Mouse (Mus musculus) adrenal gland, postnatal 10 days (tissue): ENCODE results near the gene Atg5. TPM values are rescaled to one million over a fixed set of nuclear protein-coding genes. Genes with fewer than 3 reads are reported as not detected.

Source experiments
- DNase-seq: peaks from one replicate; pipeline ENCODE4 v3.0.0; 2021; ENCODE audit warnings: mixed read lengths
- microRNA-seq: library from miRNA; unstranded; fragments of <30 nt; microRNA quantifications from one replicate; pipeline ENCODE4 v1.2.0, GENCODE M21; 2021
- total RNA-seq, 2 experiments: library from RNA; stranded (reverse); gene quantifications; 2 replicates each; pipeline ENCODE4 v1.2.3; 2021

Atg5 gene
- total RNA-seq, 2 experiments from 2014 or later = 23.0 to 23.1 TPM

- DNase-seq = no peak
These were observed 123.5 kb downstream of the Atg5 start for GRCm38 (mm10) chr10:44391509-44392290.

- no peak for DNase-seq
These were observed 124.7 kb downstream of the Atg5 start for GRCm38 (mm10) chr10:44392855-44393254.

GRCm38 (mm10) chr10:44400119-44400518, 132.0 kb downstream of the Atg5 start:
- no peak for DNase-seq

DNA sequence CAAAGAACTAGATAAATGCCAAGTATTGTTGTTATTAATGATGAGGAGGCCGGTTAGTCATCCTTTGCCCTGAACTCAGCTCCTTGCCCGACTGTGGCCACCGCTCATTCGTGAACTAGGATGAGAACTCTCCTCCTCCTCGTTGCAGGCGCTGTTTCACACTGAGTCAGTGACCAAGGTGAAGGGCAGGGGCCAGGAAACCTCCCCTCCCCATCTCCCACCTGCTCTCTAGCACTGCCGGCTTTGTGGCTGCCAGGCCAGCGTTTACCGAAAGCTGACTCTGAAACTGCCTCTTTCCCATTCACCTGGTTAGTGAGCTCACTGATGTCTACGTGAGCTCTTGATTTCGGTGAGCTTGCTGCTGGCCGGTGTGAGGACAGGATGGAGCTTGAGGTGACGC, 132.4 kb downstream of the Atg5 start:
- no peak for DNase-seq

DNA sequence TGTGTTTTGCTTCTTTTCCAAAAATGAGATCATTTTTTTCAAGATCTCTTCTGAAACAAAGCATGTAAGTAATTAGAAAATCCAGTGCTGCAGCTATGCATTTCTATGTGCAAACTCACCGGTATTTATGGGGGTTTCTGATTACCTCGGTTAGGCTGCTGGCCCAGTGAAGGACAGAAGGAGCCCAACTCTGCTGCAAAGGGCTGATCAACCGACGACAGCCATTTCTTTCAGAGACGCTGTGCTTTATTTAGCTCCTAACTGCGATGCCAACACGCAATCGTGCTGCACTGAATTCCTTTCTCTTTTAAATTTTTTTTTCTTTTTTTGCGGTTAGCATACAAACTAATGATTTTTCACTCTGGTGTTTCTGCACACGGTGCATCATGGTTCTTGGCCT, 133.4 kb downstream of the Atg5 start:
- DNase-seq = no peak

DNA sequence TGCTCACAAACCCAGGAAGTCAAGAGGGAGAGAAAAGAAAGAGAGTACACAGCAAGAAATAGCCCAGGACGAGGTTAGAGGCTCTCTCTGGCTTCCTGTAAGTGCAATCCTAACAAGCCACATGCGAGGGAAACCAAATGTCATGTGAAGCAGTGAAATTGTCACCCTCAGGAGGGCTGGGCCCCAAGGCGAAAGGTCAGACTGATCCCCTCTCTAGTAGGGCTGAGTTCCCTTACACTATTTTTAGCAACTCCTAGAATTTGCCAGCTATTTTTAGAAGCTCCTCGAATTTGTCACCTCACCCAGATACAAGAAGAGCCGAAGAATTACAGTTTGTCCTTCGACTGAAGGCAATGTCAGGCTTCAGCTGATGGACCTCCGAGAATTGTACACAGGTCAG, 135.3 kb downstream of the Atg5 start:
- no peak for DNase-seq

- DNase-seq = no peak
These were observed 140.9 kb downstream of the Atg5 start for GRCm38 (mm10) chr10:44409054-44409453.

DNA sequence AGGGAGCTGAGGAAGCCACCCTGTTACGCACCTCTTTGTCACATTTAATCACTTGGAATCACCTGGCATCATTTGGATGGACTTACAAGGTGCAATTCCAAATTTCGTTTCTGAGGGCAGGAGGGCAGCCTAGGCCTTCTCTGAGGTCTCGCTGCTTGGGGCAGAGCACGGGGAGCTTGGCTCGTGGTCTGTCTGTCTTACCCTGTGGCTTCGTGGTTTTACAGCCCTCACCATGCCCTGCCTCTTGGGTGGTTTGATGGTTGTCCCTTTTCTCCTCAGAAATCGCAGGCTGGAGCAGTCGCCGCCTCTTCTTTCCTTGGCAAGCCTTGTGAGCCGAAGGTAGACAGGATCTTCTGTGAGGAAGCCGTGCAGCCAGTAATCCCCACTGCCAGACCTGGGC, 141.8 kb downstream of the Atg5 start:
- DNase-seq = no peak

Small RNA genes lying within 50 kb of the gene (microRNA-seq; reads per million reads assigned to microRNA genes)
- gene Mir1929 = not detected

Other genes with a start within 250 kb of the Atg5 start
- gene Crybg1, start 119.5 kb upstream of the Atg5 start, total RNA-seq = 1 to 10 TPM; 3.8 to 5.6 TPM